9 mouse cellular contexts compared by ENCODE assay signal in the genomic region with DNA sequence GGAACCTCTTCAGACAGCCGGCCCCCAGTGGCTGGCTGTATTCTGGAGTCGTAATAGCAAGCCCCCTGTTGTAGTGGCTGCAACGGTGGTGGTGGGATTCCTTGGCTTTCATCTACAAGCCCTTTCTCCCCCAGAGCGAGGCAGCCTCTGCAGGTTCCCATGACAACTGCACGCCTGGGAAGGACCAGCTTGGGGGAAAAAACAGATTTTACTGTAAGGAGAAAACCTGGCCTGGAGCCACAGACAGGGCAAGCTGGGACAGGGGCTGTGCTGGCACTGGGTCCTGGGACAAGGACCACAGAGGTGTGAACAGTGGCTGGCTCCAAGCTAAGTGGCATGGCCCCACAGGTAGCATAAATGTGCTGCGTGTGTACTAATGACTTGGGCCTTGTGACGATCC. TPM values are rescaled to one million over a fixed set of nuclear protein-coding genes. Genes with fewer than 3 reads are reported as not detected.
DNase-seq lines count a peak whose midpoint lies in the region; ATAC-seq and TF ChIP-seq lines count a peak whose summit lies in the region.
"Had no signal": no experiment of that assay in that cellular context is flagged by ENCODE, and none has a peak within 500 bp of the region (broad histone marks: within the 10 kb centered on the region; RNA-seq: fewer than 3 reads in every experiment).

No protein-coding gene starts in this region.

- no peak for ATAC-seq in embryonic facial prominence, embryonic 15.5 days (ENCODE audit: insufficient number of reproducible peaks, low FRiP score, low TSS enrichment, low read depth)
- peak; percentile 41; the same call in 1 of the 2 replicates for ATAC-seq in neural tube, embryonic 11.5 days (ENCODE audit: insufficient read depth, low FRiP score, low TSS enrichment)

- no peaks in the 10 kb centered on the region for H3K27me3 ChIP-seq in embryonic facial prominence, embryonic 15.5 days
- no peaks in the 10 kb centered on the region for H3K27me3 ChIP-seq in neural tube, embryonic 11.5 days (ENCODE audit: control insufficient read depth, insufficient read depth, low read length)
- H3K27me3 ChIP-seq: heart, embryonic 15.5 days; liver, embryonic 13.5 days had no signal

- no peak overlapping the region for H3K4me2 ChIP-seq in embryonic facial prominence, embryonic 15.5 days (replicated peaks)
- no peak overlapping the region for H3K4me2 ChIP-seq in neural tube, embryonic 11.5 days (ENCODE audit: low read depth)
- H3K4me2 ChIP-seq: heart, embryonic 15.5 days; liver, embryonic 13.5 days had no signal

- DNase-seq in embryo, embryonic 11 days, result peak; percentile 72
- DNase-seq in layer of hippocampus, adult 2 months (ENCODE audit: low spot score in 2 of 2), result peak; percentile 50 to 71
- DNase-seq in neural tube, embryonic 11.5 days (ENCODE audit: low spot score), result peak; percentile 50
- DNase-seq in adrenal gland, postnatal 36 days, result no peak
- DNase-seq in cerebellum, adult 8-10 months, result no peak
- no peak for DNase-seq in urinary bladder, postnatal 4 days (ENCODE audit: low spot score in 2 of 2)
- DNase-seq: liver, embryonic 13.5 days had no signal

- H3K9me3 ChIP-seq in embryonic facial prominence, embryonic 15.5 days (replicated peaks), result no peaks in the 10 kb centered on the region; the same call in 1 of the 2 replicates
- no peaks in the 10 kb centered on the region; the same call in 1 of the 2 replicates for H3K9me3 ChIP-seq in neural tube, embryonic 11.5 days (ENCODE audit: control insufficient read depth, low read length)
- H3K9me3 ChIP-seq: heart, embryonic 15.5 days; liver, embryonic 13.5 days had no signal

- H3K36me3 ChIP-seq in embryonic facial prominence, embryonic 15.5 days, result no peaks in the 10 kb centered on the region
- H3K36me3 ChIP-seq in neural tube, embryonic 11.5 days (ENCODE audit: control insufficient read depth, insufficient read depth, low read length), result no peaks in the 10 kb centered on the region
- H3K36me3 ChIP-seq: heart, embryonic 15.5 days; liver, embryonic 13.5 days had no signal

- peaks cover 45% of the 10 kb centered on the region for H3K4me1 ChIP-seq in embryonic facial prominence, embryonic 15.5 days
- H3K4me1 ChIP-seq in neural tube, embryonic 11.5 days (ENCODE audit: control insufficient read depth, insufficient read depth, low read length), result 0 out of 2 replicates have a peak, but pooled peaks cover 7% of the 10 kb centered on the region

- H3K4me3 ChIP-seq in embryonic facial prominence, embryonic 15.5 days (replicated peaks), result no peak overlapping the region
- no peak overlapping the region for H3K4me3 ChIP-seq in layer of hippocampus, adult 2 months
- H3K4me3 ChIP-seq in neural tube, embryonic 11.5 days (ENCODE audit: low read depth, low read length), result no peak overlapping the region
- H3K4me3 ChIP-seq: heart, embryonic 15.5 days; liver, embryonic 13.5 days had no signal

- H3K9ac ChIP-seq in embryonic facial prominence, embryonic 15.5 days, result no peak overlapping the region
- no peak overlapping the region for H3K9ac ChIP-seq in neural tube, embryonic 11.5 days (ENCODE audit: low read length)
- H3K9ac ChIP-seq: heart, embryonic 15.5 days; liver, embryonic 13.5 days had no signal

- peak overlapping the region; percentile 73 for H3K27ac ChIP-seq in embryonic facial prominence, embryonic 15.5 days (replicated peaks)
- peak overlapping the region; percentile 87 for H3K27ac ChIP-seq in layer of hippocampus, adult 2 months
- H3K27ac ChIP-seq in neural tube, embryonic 11.5 days (ENCODE audit: low read depth, low read length), result no peak overlapping the region
- H3K27ac ChIP-seq: heart, embryonic 15.5 days; liver, embryonic 13.5 days had no signal

- no peak for TF ChIP-seq CTCF in layer of hippocampus, adult 2 months (conservative IDR thresholded peaks at IDR 0.05)

- WGBS in embryonic facial prominence, embryonic 15.5 days, result 12% methylated on average over 7 of the region's 7 CpGs
- 16% methylated on average over 7 of the region's 7 CpGs for WGBS in neural tube, embryonic 11.5 days

RNA-seq across cellular contexts. Expression of gene Acvr1b, which starts 13.3 kb away (rescaled TPM):
- polyA plus RNA-seq in embryonic facial prominence, embryonic 15.5 days (2015; fragmentation: Nextera tagmentation; extraction: Ambion mirVana), result 10.5 and 11.4 TPM in 2 replicates
- 10 to 100 TPM; 85.1 to 87.8 TPM for total RNA-seq in layer of hippocampus, adult 2 months (2021)
- polyA plus RNA-seq in neural tube, embryonic 11.5 days (2014; fragmentation: Nextera tagmentation; extraction: Ambion mirVana), result 16.6 and 17.4 TPM in 2 replicates
- 1 to 10 TPM; 8.5 to 9.3 TPM for total RNA-seq in adrenal gland, postnatal 36 days (2021)

RNA-seq across cellular contexts. Expression of gene Acvrl1, which starts 32.3 kb away (rescaled TPM):
- 17.5 and 19.6 TPM in 2 replicates for polyA plus RNA-seq in embryonic facial prominence, embryonic 15.5 days (2015; fragmentation: Nextera tagmentation; extraction: Ambion mirVana)
- total RNA-seq in layer of hippocampus, adult 2 months (2021), result 10 to 100 TPM; 11.2 to 11.4 TPM
- 5.1 and 5.2 TPM in 2 replicates for polyA plus RNA-seq in neural tube, embryonic 11.5 days (2014; fragmentation: Nextera tagmentation; extraction: Ambion mirVana)
- total RNA-seq in adrenal gland, postnatal 36 days (2021), result 10 to 100 TPM; 13.4 to 17.5 TPM

RNA-seq across cellular contexts. Expression of gene Ankrd33, which starts 45.0 kb away (rescaled TPM):
- not detected in 2 replicates for polyA plus RNA-seq in embryonic facial prominence, embryonic 15.5 days (2015; fragmentation: Nextera tagmentation; extraction: Ambion mirVana)
- total RNA-seq in layer of hippocampus, adult 2 months (2021), result not detected
- not detected in 2 replicates for polyA plus RNA-seq in neural tube, embryonic 11.5 days (2014; fragmentation: Nextera tagmentation; extraction: Ambion mirVana)
- under 1 TPM; 0.56 to 0.99 TPM for total RNA-seq in adrenal gland, postnatal 36 days (2021)
- polyA plus RNA-seq: heart, embryonic 15.5 days; liver, embryonic 13.5 days had no signal

Comparison
In these comparisons a context has a peak if more than half of its experiments do, and no peak if none do; other contexts are left out.
1. DNase-seq: peak in embryo, embryonic 11 days (single experiment), layer of hippocampus, adult 2 months (2 of 2) and neural tube, embryonic 11.5 days (single experiment); none in adrenal gland, postnatal 36 days (0 of 2), cerebellum, adult 8-10 months (single experiment) and urinary bladder, postnatal 4 days (0 of 2).
2. RNA of gene Acvr1b, which starts 13.3 kb away (total RNA-seq): 85.1 to 87.8 TPM in layer of hippocampus, adult 2 months; 8.5 to 9.3 TPM in adrenal gland, postnatal 36 days; every median in the first group is over 4 times any median in the second.